Comparison of ENCODE assay signal across 8 mouse cellular contexts in genomic region chr3:9402836-9403235, GRCm38 (mm10).
DNase-seq lines count a peak whose midpoint lies in the region; ATAC-seq lines count a peak whose summit lies in the region.

No protein-coding gene starts in this region.

- no peaks in the 10 kb centered on the region for H3K27me3 ChIP-seq in midbrain, embryonic 15.5 days (replicated peaks)

- H3K4me1 ChIP-seq in midbrain, embryonic 15.5 days: peaks cover 25% of the 10 kb centered on the region

- H3K9me3 ChIP-seq in midbrain, embryonic 15.5 days: no peaks in the 10 kb centered on the region

- no peak overlapping the region for H3K4me3 ChIP-seq in midbrain, embryonic 15.5 days

- peak; percentile 58 for DNase-seq in adrenal gland, postnatal 14 days
- no peak for DNase-seq in adrenal gland, adult 8-10 months
- peak; percentile 60 to 73 for DNase-seq in right cerebral cortex, postnatal 10 days (ENCODE audit: low spot score in 2 of 2)
- DNase-seq in right cerebral cortex, postnatal 4 days: no peak
- peak; percentile 23 to 54 for DNase-seq in kidney, postnatal 4 days
- no peak for DNase-seq in gastrocnemius, postnatal 14 days

- no peak overlapping the region for H3K4me2 ChIP-seq in midbrain, embryonic 15.5 days

- H3K9ac ChIP-seq in midbrain, embryonic 15.5 days: no peak overlapping the region

- 29% methylated on average over 5 of the region's 5 CpGs for WGBS in midbrain, embryonic 15.5 days

- ATAC-seq in midbrain, embryonic 15.5 days (replicated peaks): peak; percentile 38; the same call in 1 of the 2 replicates
- ATAC-seq in erythroblast, adult 5-6 weeks (replicated peaks; ENCODE audit: low FRiP score, poor library complexity, severe bottlenecking): no peak

- intact Hi-C loops in gastrocnemius, postnatal 14 days (cut with DNase I; ENCODE audit: low total_unique reads): loop anchor here (5.0 kb wide), 1 partner anchor 189 kb away; no protein-coding TSS in a partner anchor

- H3K27ac ChIP-seq in midbrain, embryonic 15.5 days: 0 out of 2 replicates have a peak overlapping the region, but pooled peaks have one; percentile 53

- no peaks in the 10 kb centered on the region for H3K36me3 ChIP-seq in midbrain, embryonic 15.5 days (replicated peaks)

Comparison
In these comparisons a context has a peak if more than half of its experiments do, and no peak if none do; other contexts are left out.
1. DNase-seq: peak in adrenal gland, postnatal 14 days (single experiment), right cerebral cortex, postnatal 10 days (2 of 2) and kidney, postnatal 4 days (2 of 2); none in adrenal gland, adult 8-10 months (single experiment), right cerebral cortex, postnatal 4 days (single experiment) and gastrocnemius, postnatal 14 days (single experiment).